Mouse (Mus musculus) ES-E14 (cell line): Measurements from ENCODE around the gene Myo15. TPM values are rescaled to one million over a fixed set of nuclear protein-coding genes. Genes with fewer than 3 reads are reported as not detected.
A peak's percentile ranks its signal among the peaks of the same experiment; 100 is the strongest.

Source experiments
- DNase-seq: peaks from one replicate; pipeline ENCODE4 v3.0.0-alpha.2; 2013; ENCODE audit warnings: low read depth, low spot score
- H3K27ac ChIP-seq: 2 replicates; pipeline ENCODE4 v1.5.1; 2012; ENCODE audit warnings: low read depth, mild to moderate bottlenecking, low read length, moderate library complexity, mixed read lengths; ENCODE audit not compliant: poor library complexity, insufficient read depth, severe bottlenecking
- H3K36me3 ChIP-seq: 2 replicates; pipeline ENCODE4 v1.6.1; 2012; ENCODE audit warnings: mild to moderate bottlenecking, low read length, moderate library complexity, mixed read lengths; ENCODE audit not compliant: control insufficient read depth, poor library complexity, insufficient read depth, severe bottlenecking
- H3K4me1 ChIP-seq, 2 experiments: fragments of 150-350 bp in 1 of 2; sonication (generic) in 1 of 2; 2 replicates each; pipeline ENCODE4 v1.6.1; 2012; ENCODE audit warnings: low read length in 2 of 2, mild to moderate bottlenecking in 1 of 2, mixed read lengths in 1 of 2; ENCODE audit not compliant: control insufficient read depth in 2 of 2, insufficient read depth in 2 of 2, poor library complexity in 1 of 2
- H3K4me3 ChIP-seq, 2 experiments: fragments of 150-350 bp in 1 of 2; sonication (generic) in 1 of 2; 2 replicates each; pipeline ENCODE4 v1.5.1; 2012; ENCODE audit warnings: low read length in 2 of 2, low read depth in 1 of 2, mild to moderate bottlenecking in 1 of 2, mixed read lengths in 1 of 2; ENCODE audit not compliant: insufficient read depth in 1 of 2, poor library complexity in 1 of 2, severe bottlenecking in 1 of 2
- H3K9ac ChIP-seq: 2 replicates; pipeline ENCODE4 v1.6.1; 2012; ENCODE audit warnings: low read depth, mild to moderate bottlenecking, low read length, mixed read lengths; ENCODE audit not compliant: poor library complexity, insufficient read depth, severe bottlenecking
- H3K9me3 ChIP-seq: fragments of 150-350 bp; sonication (generic); 2 replicates; pipeline ENCODE4 v1.6.1; 2012; ENCODE audit warnings: low read depth, mild to moderate bottlenecking, low read length; ENCODE audit not compliant: control insufficient read depth, insufficient read depth
- CHD2 ChIP-seq: IDR thresholded peaks from 2 replicates; pipeline ENCODE4 v1.6.1; 2014; ENCODE audit warnings: mild to moderate bottlenecking, low read depth, low read length, inconsistent platforms
- HCFC1 ChIP-seq: IDR thresholded peaks from 2 replicates; pipeline ENCODE4 v1.6.1; 2012; ENCODE audit warnings: low read length, inconsistent platforms, borderline replicate concordance; ENCODE audit not compliant: insufficient read depth
- MAFK ChIP-seq: IDR thresholded peaks from 2 replicates; pipeline ENCODE4 v1.6.1; 2014; ENCODE audit warnings: mild to moderate bottlenecking, low read depth, low read length, inconsistent platforms; ENCODE audit not compliant: insufficient read depth
- ZC3H11A ChIP-seq: IDR thresholded peaks from 2 replicates; pipeline ENCODE4 v1.6.1; 2012; ENCODE audit warnings: low read depth, mild to moderate bottlenecking, inconsistent platforms, low read length, borderline replicate concordance
- ZNF384 ChIP-seq: IDR thresholded peaks from 2 replicates; pipeline ENCODE4 v1.6.1; 2012; ENCODE audit warnings: low read depth, low read length, inconsistent platforms
- in situ Hi-C, 2 experiments: fragments of 600-800 bp; cut with MboI; formaldehyde crosslinking; loops; one replicate each; pipeline ENCODE4 v1.15.1; 2025; ENCODE audit warnings: low sequenced_read_pairs in 2 of 2, inconsistent platforms in 1 of 2; ENCODE audit not compliant: unreplicated experiment in 2 of 2
- total RNA-seq: library from RNA; depleted of rRNA; stranded (reverse); fragments of 300-350 nt; gene quantifications from 2 replicates; pipeline ENCODE4 v1.2.3, GENCODE M21; 2012

The Myo15 gene
- total RNA-seq, 1 experiment: 0.31 TPM

GRCm38 (mm10) chr11:60536180-60536858 is 67.2 kb downstream of the Myo15 start, which contains the start of gene Alkbh5:
Gene Alkbh5 (plus strand): TSS chr11:60536381.
- no peak for DNase-seq
- peaks cover 14% of the 10 kb centered on the region for H3K36me3 ChIP-seq
- peaks cover 0 to 2% of the 10 kb centered on the region in 2 experiments; a peak in 1 of 4 replicates for H3K4me1 ChIP-seq
- in situ Hi-C loops: no loop called here
- peak within 1 kb of the TSS; percentile 99 for H3K27ac ChIP-seq
- TF ChIP-seq MAFK: peak; percentile 81
- no peak for TF ChIP-seq ZNF384
- no peak for TF ChIP-seq ZC3H11A
- TF ChIP-seq HCFC1: no peak
- TF ChIP-seq CHD2: no peak
- H3K9ac ChIP-seq: peak within 1 kb of the TSS; percentile 95
- H3K9me3 ChIP-seq: no peaks in the 10 kb centered on the region
- H3K4me3 ChIP-seq: peak within 1 kb of the TSS; percentile 76 to 91

GRCm38 (mm10) chr11:60536859-60537467 is 67.8 kb downstream of the Myo15 start:
- Histone ChIP-seq H3K4me1 (peaks cover 0 to 2% of the 10 kb centered on the region in 2 experiments; a peak in 1 of 4 replicates), H3K36me3 (peaks cover 17% of the 10 kb centered on the region), H3K9ac (peak overlapping the region; percentile 95), H3K4me3 (peak overlapping the region; percentile 76 to 91), H3K27ac (peak overlapping the region; percentile 99), H3K9me3 (no peaks in the 10 kb centered on the region)
- peak; percentile 63 for DNase-seq
- in situ Hi-C loops: no loop called here
- 0 out of 2 replicates have a peak, but pooled peaks have one; percentile 26 for TF ChIP-seq MAFK
- no peak for TF ChIP-seq ZC3H11A
- peak; percentile 55; the same call in 1 of the 2 replicates for TF ChIP-seq HCFC1

GRCm38 (mm10) chr11:60537468-60538347 is 68.6 kb downstream of the Myo15 start:
- peak overlapping the region; percentile 99 for H3K27ac ChIP-seq
- peaks cover 21% of the 10 kb centered on the region for H3K36me3 ChIP-seq
- H3K9ac ChIP-seq: peak overlapping the region; percentile 95
- H3K9me3 ChIP-seq: no peaks in the 10 kb centered on the region
- TF ChIP-seq ZNF384: no peak
- TF ChIP-seq HCFC1: peak; percentile 58; the same call in 1 of the 2 replicates
- in situ Hi-C loops: no loop called here
- peak; percentile 88 for DNase-seq
- peaks cover 0 to 2% of the 10 kb centered on the region in 2 experiments; a peak in 1 of 4 replicates for H3K4me1 ChIP-seq
- peak overlapping the region; percentile 83 to 91 for H3K4me3 ChIP-seq

GRCm38 (mm10) chr11:60538371-60539281 is 69.5 kb downstream of the Myo15 start:
- TF ChIP-seq HCFC1 (no peak), ZC3H11A (no peak), ZNF384 (no peak), MAFK (no peak), CHD2 (no peak)
- in situ Hi-C loops: no loop called here

More at GRCm38 (mm10) chr11:60538371-60539281, 69.5 kb downstream of the Myo15 start:
- peaks cover 0 to 2% of the 10 kb centered on the region in 2 experiments; a peak in 1 of 4 replicates for H3K4me1 ChIP-seq
- peak overlapping the region; percentile 92 for H3K9ac ChIP-seq
- peak overlapping the region; percentile 79 for H3K27ac ChIP-seq
- no peak for DNase-seq
- no peaks in the 10 kb centered on the region for H3K9me3 ChIP-seq
- H3K4me3 ChIP-seq: peak overlapping the region; percentile 83 to 91
- peaks cover 23% of the 10 kb centered on the region for H3K36me3 ChIP-seq
